Mouse (Mus musculus): Measurements from ENCODE around the gene Lenep. TPM values are rescaled to one million over a fixed set of nuclear protein-coding genes. Genes with fewer than 3 reads are reported as not detected.

Lenep gene
- polyA plus RNA-seq, 1 experiment from 2014 or later, result 1.5 TPM

GRCm38 (mm10) chr3:89418170-89418860 is 15.7 kb upstream of the Lenep start, which contains the start of the genes Cks1b and Shc1:
Gene Cks1b (minus strand): TSS chr3:89418383.
Gene Shc1 (plus strand): TSS chr3:89418443.
- H3K4me2 ChIP-seq (replicated peaks), result peak within 1 kb of the TSS; percentile 88
- no peaks in the 10 kb centered on the region for H3K9me3 ChIP-seq
- peak; percentile 97 for ATAC-seq
- H3K36me3 ChIP-seq, result peaks cover 23% of the 10 kb centered on the region
- H3K27ac ChIP-seq, result peak within 1 kb of the TSS; percentile 76
- H3K4me3 ChIP-seq (replicated peaks), result peak within 1 kb of the TSS; percentile 57
- H3K9ac ChIP-seq (replicated peaks), result peak within 1 kb of the TSS; percentile 69
- H3K4me1 ChIP-seq (replicated peaks), result peaks cover 57% of the 10 kb centered on the region
- no peaks in the 10 kb centered on the region for H3K27me3 ChIP-seq
- under 1% methylated on average over 39 of the region's 39 CpGs for whole genome bisulfite sequencing

GRCm38 (mm10) chr3:89417840-89418169 is 15.2 kb upstream of the Lenep start:
- Histone ChIP-seq H3K4me3 (replicated peaks) (peak overlapping the region; percentile 57), H3K36me3 (peaks cover 23% of the 10 kb centered on the region), H3K4me2 (replicated peaks) (peak overlapping the region; percentile 88), H3K9me3 (no peaks in the 10 kb centered on the region), H3K27me3 (no peaks in the 10 kb centered on the region), H3K9ac (replicated peaks) (peak overlapping the region; percentile 66), H3K4me1 (replicated peaks) (peaks cover 52% of the 10 kb centered on the region), H3K27ac (peak overlapping the region; percentile 74)
- under 1% methylated on average over 20 of the region's 20 CpGs for WGBS
- peak; percentile 51 for ATAC-seq

GRCm38 (mm10) chr3:89417131-89417530 is 14.5 kb upstream of the Lenep start:
- Histone ChIP-seq H3K9me3 (no peaks in the 10 kb centered on the region), H3K27me3 (no peaks in the 10 kb centered on the region), H3K4me1 (replicated peaks) (peaks cover 51% of the 10 kb centered on the region), H3K27ac (peak overlapping the region; percentile 74), H3K36me3 (peaks cover 23% of the 10 kb centered on the region), H3K4me2 (replicated peaks) (peak overlapping the region; percentile 88), H3K4me3 (replicated peaks) (peak overlapping the region; percentile 57), H3K9ac (replicated peaks) (peak overlapping the region; percentile 66)
- no peak for ATAC-seq
- WGBS, result 28% methylated on average over 2 of the region's 2 CpGs

- H3K27ac ChIP-seq, result no peak overlapping the region
- H3K27me3 ChIP-seq, result no peaks in the 10 kb centered on the region
- H3K4me2 ChIP-seq (replicated peaks), result no peak overlapping the region
- H3K9me3 ChIP-seq, result no peaks in the 10 kb centered on the region
- no peak for ATAC-seq
- peaks cover 42% of the 10 kb centered on the region for H3K4me1 ChIP-seq (replicated peaks)
- peaks cover 23% of the 10 kb centered on the region for H3K36me3 ChIP-seq
- 96% methylated on average over 8 of the region's 8 CpGs for WGBS
- no peak overlapping the region for H3K9ac ChIP-seq (replicated peaks)
- H3K4me3 ChIP-seq (replicated peaks), result no peak overlapping the region
Observed at GRCm38 (mm10) chr3:89416158-89416557, 13.6 kb upstream of the Lenep start.

GRCm38 (mm10) chr3:89411490-89412393 is 9.1 kb upstream of the Lenep start, which contains the start of gene Flad1:
Gene Flad1 (minus strand): TSS chr3:89411870.
- Histone ChIP-seq H3K4me1 (replicated peaks) (peaks cover 20% of the 10 kb centered on the region), H3K9me3 (no peaks in the 10 kb centered on the region), H3K4me2 (replicated peaks) (peak within 1 kb of the TSS; percentile 69), H3K27me3 (no peaks in the 10 kb centered on the region), H3K36me3 (peaks cover 43% of the 10 kb centered on the region), H3K4me3 (replicated peaks) (peak within 1 kb of the TSS; percentile 52), H3K27ac (peak within 1 kb of the TSS; percentile 67), H3K9ac (replicated peaks) (peak within 1 kb of the TSS; percentile 60)
- 7% methylated on average over 28 of the region's 28 CpGs for WGBS
- peak; percentile 100 for ATAC-seq

- Histone ChIP-seq H3K4me2 (replicated peaks) (peak overlapping the region; percentile 69), H3K4me3 (replicated peaks) (peak overlapping the region; percentile 52), H3K4me1 (replicated peaks) (peaks cover 13% of the 10 kb centered on the region), H3K9me3 (no peaks in the 10 kb centered on the region), H3K27ac (peak overlapping the region; percentile 67), H3K27me3 (no peaks in the 10 kb centered on the region), H3K9ac (replicated peaks) (peak overlapping the region; percentile 60), H3K36me3 (peaks cover 41% of the 10 kb centered on the region)
- 79% methylated on average over 10 of the region's 10 CpGs for WGBS
- ATAC-seq, result no peak
Observed at GRCm38 (mm10) chr3:89410864-89411263, 8.3 kb upstream of the Lenep start.

- WGBS, result 94% methylated on average over 3 of the region's 3 CpGs
- no peak for ATAC-seq
- Histone ChIP-seq H3K9ac (replicated peaks) (no peak overlapping the region), H3K4me3 (replicated peaks) (no peak overlapping the region), H3K36me3 (peaks cover 41% of the 10 kb centered on the region), H3K27ac (no peak overlapping the region), H3K4me1 (replicated peaks) (peaks cover 13% of the 10 kb centered on the region), H3K9me3 (no peaks in the 10 kb centered on the region), H3K4me2 (replicated peaks) (no peak overlapping the region), H3K27me3 (no peaks in the 10 kb centered on the region)
Observed at GRCm38 (mm10) chr3:89409701-89410100, 7.1 kb upstream of the Lenep start.

- 62% methylated on average over 16 of the region's 16 CpGs for WGBS
- Histone ChIP-seq H3K4me1 (replicated peaks) (peaks cover 13% of the 10 kb centered on the region), H3K27me3 (no peaks in the 10 kb centered on the region)
Observed at GRCm38 (mm10) chr3:89408448-89408847, 5.9 kb upstream of the Lenep start.

GRCm38 (mm10) chr3:89406887-89407286 is 4.3 kb upstream of the Lenep start:
- H3K4me1 ChIP-seq (replicated peaks), result peaks cover 8% of the 10 kb centered on the region
- H3K4me2 ChIP-seq (replicated peaks), result no peak overlapping the region
- no peak overlapping the region for H3K4me3 ChIP-seq (replicated peaks)
- H3K9ac ChIP-seq (replicated peaks), result no peak overlapping the region
- H3K36me3 ChIP-seq, result peaks cover 57% of the 10 kb centered on the region
- no peak for ATAC-seq
- H3K9me3 ChIP-seq, result no peaks in the 10 kb centered on the region
- H3K27me3 ChIP-seq, result no peaks in the 10 kb centered on the region
- H3K27ac ChIP-seq, result no peak overlapping the region
- WGBS, result 91% methylated on average over 6 of the region's 6 CpGs

More at GRCm38 (mm10) chr3:89408448-89408847, 5.9 kb upstream of the Lenep start:
- H3K4me3 ChIP-seq (replicated peaks), result no peak overlapping the region
- peaks cover 42% of the 10 kb centered on the region for H3K36me3 ChIP-seq
- H3K27ac ChIP-seq, result no peak overlapping the region
- ATAC-seq, result no peak
- H3K9me3 ChIP-seq, result no peaks in the 10 kb centered on the region
- no peak overlapping the region for H3K9ac ChIP-seq (replicated peaks)
- no peak overlapping the region for H3K4me2 ChIP-seq (replicated peaks)

GRCm38 (mm10) chr3:89401329-89401728 is 1.3 kb downstream of the Lenep start:
- no peak overlapping the region for H3K27ac ChIP-seq
- no peak overlapping the region for H3K4me2 ChIP-seq (replicated peaks)
- WGBS, result 93% methylated on average over 7 of the region's 7 CpGs
- peaks cover 2% of the 10 kb centered on the region for H3K4me1 ChIP-seq (replicated peaks)
- no peak for ATAC-seq
- no peak overlapping the region for H3K4me3 ChIP-seq (replicated peaks)
- no peak overlapping the region for H3K9ac ChIP-seq (replicated peaks)
- H3K9me3 ChIP-seq, result no peaks in the 10 kb centered on the region
- H3K27me3 ChIP-seq, result peaks cover under 1% of the 10 kb centered on the region; the same call in 1 of the 2 replicates
- H3K36me3 ChIP-seq, result peaks cover 52% of the 10 kb centered on the region

- ATAC-seq, result no peak
- H3K4me3 ChIP-seq (replicated peaks), result peak overlapping the region; percentile 40
- peaks cover 43% of the 10 kb centered on the region for H3K4me1 ChIP-seq (replicated peaks)
- peak overlapping the region; percentile 97 for H3K4me2 ChIP-seq (replicated peaks)
- no peak overlapping the region for H3K9ac ChIP-seq (replicated peaks)
- peaks cover 12% of the 10 kb centered on the region for H3K36me3 ChIP-seq
- H3K9me3 ChIP-seq, result no peaks in the 10 kb centered on the region
- WGBS, result under 1% methylated on average over 4 of the region's 4 CpGs
- no peak overlapping the region for H3K27ac ChIP-seq
- peaks cover 27% of the 10 kb centered on the region for H3K27me3 ChIP-seq
Observed at GRCm38 (mm10) chr3:89396654-89397005, 6.0 kb downstream of the Lenep start.
